Mouse (Mus musculus): ENCODE data around the gene Gm11639.

- no peak for TF ChIP-seq CTCF (IDR thresholded peaks at IDR 0.05; ENCODE audit: borderline replicate concordance, insufficient read depth, low read depth, low read length)
- TF ChIP-seq POLR2A (IDR thresholded peaks at IDR 0.05; ENCODE audit: borderline replicate concordance, insufficient read depth, low read length), result no peak
Measured at GRCm38 (mm10) chr11:104707084-104707483, 21.6 kb downstream of the Gm11639 start.
